Mouse (Mus musculus) forebrain, embryonic 15.5 days (tissue): ENCODE data around the gene Olfr71. TPM values are rescaled to one million over a fixed set of nuclear protein-coding genes. Genes with fewer than 3 reads are reported as not detected.

ENCODE experiments used
- ATAC-seq: fragments of 200-750 bp; cut with Nextera tagmentation; replicated peaks from 2 replicates; pipeline ENCODE4 v1.8.0; 2017; ENCODE audit warnings: mild to moderate bottlenecking, moderate TSS enrichment, moderate library complexity
- H3K27ac ChIP-seq: fragments of 300-500 bp; sonication (generic); replicated peaks from 2 replicates; pipeline ENCODE4 v1.5.1; 2015; ENCODE audit warnings: mild to moderate bottlenecking, inconsistent platforms
- H3K27me3 ChIP-seq: fragments of 300-500 bp; sonication (generic); 2 replicates; pipeline ENCODE4 v1.6.1; 2015; ENCODE audit warnings: inconsistent platforms
- H3K36me3 ChIP-seq: fragments of 300-500 bp; sonication (generic); 2 replicates; pipeline ENCODE4 v1.6.1; 2015; ENCODE audit warnings: mild to moderate bottlenecking, inconsistent platforms
- H3K4me1 ChIP-seq: fragments of 300-500 bp; sonication (generic); 2 replicates; pipeline ENCODE4 v1.6.1; 2015; ENCODE audit warnings: inconsistent platforms
- H3K4me2 ChIP-seq: fragments of 300-500 bp; sonication (generic); replicated peaks from 2 replicates; pipeline ENCODE4 v1.6.1; 2015; ENCODE audit warnings: mild to moderate bottlenecking, inconsistent platforms
- H3K4me3 ChIP-seq: fragments of 300-500 bp; sonication (generic); 2 replicates; pipeline ENCODE4 v1.5.1; 2015; ENCODE audit warnings: mild to moderate bottlenecking, inconsistent platforms
- H3K9ac ChIP-seq: fragments of 300-500 bp; sonication (generic); replicated peaks from 2 replicates; pipeline ENCODE4 v1.6.1; 2015; ENCODE audit warnings: mild to moderate bottlenecking, inconsistent platforms
- H3K9me3 ChIP-seq: fragments of 300-500 bp; sonication (generic); 2 replicates; pipeline ENCODE4 v1.6.1; 2016; ENCODE audit warnings: inconsistent platforms
- WGBS: fragments of 180-500 bp; shearing (Covaris S2); methylation state at CpG from one replicate; pipeline ENCODE4 v1.1.7; 2015; ENCODE audit warnings: mixed read lengths; 5-methylcytosine and 5-hydroxymethylcytosine counted together
- polyA plus RNA-seq: library from polyadenylated mRNA; unstranded; fragments of >200 nt; fragmentation: Nextera tagmentation; extraction: Ambion mirVana; gene quantifications from 2 replicates; pipeline ENCODE4 v1.2.1, GENCODE M21; 2015

Gene Olfr71
- polyA plus RNA-seq, 1 experiment from 2014 or later: not detected

DNA sequence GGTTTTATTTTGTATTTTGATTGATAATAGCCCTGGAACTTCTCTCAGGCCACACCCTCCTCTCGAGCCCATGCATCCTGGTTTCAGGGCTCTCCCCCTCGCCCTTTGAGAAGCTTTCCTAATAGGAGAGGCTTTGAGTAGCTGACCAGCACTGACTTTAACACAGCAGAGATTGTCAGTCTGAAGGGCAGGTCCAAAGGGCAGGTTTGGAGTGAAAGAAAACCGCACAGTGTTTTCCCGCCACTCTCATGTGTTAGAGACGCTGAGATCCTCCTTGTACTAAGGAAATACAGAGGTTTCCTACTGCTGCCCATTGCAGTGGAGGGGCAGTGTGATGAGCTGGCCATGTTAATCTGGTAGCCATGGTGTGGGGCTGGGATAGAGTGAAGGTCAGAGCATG is 35.1 kb downstream of the Olfr71 start:
- no peaks in the 10 kb centered on the region for H3K9me3 ChIP-seq
- H3K9ac ChIP-seq: no peak overlapping the region
- peaks cover 27% of the 10 kb centered on the region for H3K4me1 ChIP-seq
- no peak for ATAC-seq
- 80% methylated on average over 5 of the region's 5 CpGs for WGBS
- H3K27ac ChIP-seq: no peak overlapping the region
- H3K36me3 ChIP-seq: peaks cover 56% of the 10 kb centered on the region
- H3K4me2 ChIP-seq: no peak overlapping the region
- no peak overlapping the region for H3K4me3 ChIP-seq
- H3K27me3 ChIP-seq: no peaks in the 10 kb centered on the region

DNA sequence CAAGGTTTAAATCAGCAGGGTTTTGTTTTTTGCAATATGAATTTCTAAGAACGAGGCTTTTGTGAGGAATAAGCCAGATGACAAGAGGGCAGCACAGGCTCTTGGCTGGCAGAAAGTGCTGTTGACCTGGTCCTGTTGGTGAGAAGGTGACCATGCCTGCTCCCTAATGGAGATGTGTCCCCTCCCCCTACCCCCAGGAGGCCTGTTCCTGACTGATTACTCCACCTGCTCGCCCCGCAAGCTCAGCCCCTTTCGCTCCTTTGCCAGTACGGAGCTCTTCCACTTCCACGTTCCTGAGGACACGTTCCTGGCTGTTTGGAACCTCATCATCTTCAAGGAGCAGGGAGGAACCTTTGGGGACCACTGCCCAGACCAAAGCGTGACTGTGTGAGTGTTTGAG is 36.4 kb downstream of the Olfr71 start:
- H3K27ac ChIP-seq: no peak overlapping the region
- no peaks in the 10 kb centered on the region for H3K27me3 ChIP-seq
- 80% methylated on average over 8 of the region's 8 CpGs for WGBS
- H3K4me2 ChIP-seq: no peak overlapping the region
- H3K9me3 ChIP-seq: no peaks in the 10 kb centered on the region
- H3K9ac ChIP-seq: no peak overlapping the region
- no peak overlapping the region for H3K4me3 ChIP-seq
- H3K4me1 ChIP-seq: peaks cover 33% of the 10 kb centered on the region
- H3K36me3 ChIP-seq: peaks cover 45% of the 10 kb centered on the region
- ATAC-seq: no peak

GRCm38 (mm10) chr4:43672070-43672469 is 38.0 kb downstream of the Olfr71 start:
- H3K9ac ChIP-seq: no peak overlapping the region
- WGBS: 2% methylated on average over 2 of the region's 2 CpGs
- peak overlapping the region; percentile 92 for H3K4me2 ChIP-seq
- H3K4me3 ChIP-seq: no peak overlapping the region
- no peaks in the 10 kb centered on the region for H3K27me3 ChIP-seq
- peaks cover 28% of the 10 kb centered on the region for H3K36me3 ChIP-seq
- peaks cover 36% of the 10 kb centered on the region for H3K4me1 ChIP-seq
- no peaks in the 10 kb centered on the region for H3K9me3 ChIP-seq
- no peak overlapping the region for H3K27ac ChIP-seq
- no peak for ATAC-seq

DNA sequence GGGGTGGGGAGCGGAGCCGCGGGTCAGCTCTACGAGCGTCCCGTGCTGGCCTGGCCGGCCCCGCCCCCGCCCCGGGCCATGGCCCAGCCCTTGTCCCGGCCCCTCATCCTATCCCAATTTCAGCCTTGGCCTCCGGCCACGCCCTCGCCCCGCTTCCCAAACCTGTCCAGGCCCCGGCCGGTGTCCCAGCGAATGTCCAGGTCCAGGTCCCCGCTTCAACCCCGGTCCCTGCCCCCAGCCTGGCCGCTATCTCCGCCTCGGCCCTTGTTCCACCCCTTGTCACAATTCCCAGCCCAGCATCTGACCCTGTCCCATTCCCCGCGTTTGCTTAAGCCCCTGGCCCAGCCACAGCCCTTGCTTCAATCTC is 40.6 kb downstream of the Olfr71 start:
- Histone ChIP-seq H3K9me3 (no peaks in the 10 kb centered on the region), H3K27ac (peak overlapping the region; percentile 36), H3K27me3 (no peaks in the 10 kb centered on the region), H3K4me1 (peaks cover 36% of the 10 kb centered on the region), H3K4me2 (peak overlapping the region; percentile 92), H3K4me3 (peak overlapping the region; percentile 85), H3K9ac (peak overlapping the region; percentile 93), H3K36me3 (peaks cover 5% of the 10 kb centered on the region; the same call in 1 of the 2 replicates)
- under 1% methylated on average over 22 of the region's 25 CpGs for WGBS
- peak; percentile 68 for ATAC-seq

DNA sequence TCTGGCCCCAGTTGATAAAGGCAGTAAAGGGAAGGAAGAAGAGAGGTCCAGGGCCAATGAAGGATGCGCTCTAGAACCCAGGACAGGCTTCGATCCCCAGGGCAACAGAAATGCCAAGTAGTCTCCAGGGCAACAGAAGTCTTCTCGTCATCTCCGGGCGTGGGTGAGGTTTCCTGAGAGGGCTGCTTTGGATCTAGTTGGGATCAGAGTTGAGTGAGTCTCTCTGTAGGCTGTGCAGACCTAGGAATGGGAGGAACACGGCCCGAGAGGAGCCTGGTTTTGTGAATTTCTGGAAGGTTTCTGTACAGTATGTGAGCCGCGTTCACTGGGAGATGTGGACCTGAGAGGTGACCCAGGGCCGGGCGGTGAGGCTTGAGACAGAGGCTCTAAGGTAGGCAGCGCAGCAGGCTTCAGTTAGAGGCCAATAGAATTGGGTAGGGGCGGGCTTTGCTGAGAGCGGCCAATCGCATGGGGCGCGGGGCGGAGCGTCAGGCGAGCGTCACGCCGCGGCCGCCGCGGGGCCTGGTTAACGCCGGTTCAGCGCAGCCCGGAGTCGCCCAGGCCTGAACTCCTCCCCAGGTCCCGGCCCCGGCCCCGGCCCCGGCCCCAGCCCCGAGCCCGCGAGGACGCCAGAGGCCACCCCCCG is 41.1 kb downstream of the Olfr71 start, which contains the start of the genes Tmem8b and Fam221b:
Gene Tmem8b (plus strand): TSS at position 190 of the 646 bp plus-strand sequence.
Gene Fam221b (minus strand): TSS at position 364 of the 646 bp plus-strand sequence.
- peak within 1 kb of the TSS; percentile 92 for H3K4me2 ChIP-seq
- peak within 1 kb of the TSS; percentile 93 for H3K9ac ChIP-seq
- peaks cover under 1% of the 10 kb centered on the region; the same call in 1 of the 2 replicates for H3K36me3 ChIP-seq
- ATAC-seq: peak; percentile 96
- H3K27me3 ChIP-seq: no peaks in the 10 kb centered on the region
- WGBS: 2% methylated on average over 37 of the region's 41 CpGs
- H3K4me3 ChIP-seq: peak within 1 kb of the TSS; percentile 85
- H3K9me3 ChIP-seq: no peaks in the 10 kb centered on the region
- H3K4me1 ChIP-seq: peaks cover 36% of the 10 kb centered on the region
- peak within 1 kb of the TSS; percentile 36 for H3K27ac ChIP-seq

GRCm38 (mm10) chr4:43666412-43666811 is 43.6 kb downstream of the Olfr71 start:
- H3K4me2 ChIP-seq: no peak overlapping the region
- H3K36me3 ChIP-seq: no peaks in the 10 kb centered on the region
- peaks cover 23% of the 10 kb centered on the region for H3K4me1 ChIP-seq
- H3K4me3 ChIP-seq: no peak overlapping the region
- no peak overlapping the region for H3K27ac ChIP-seq
- H3K9me3 ChIP-seq: no peaks in the 10 kb centered on the region
- no peak overlapping the region for H3K9ac ChIP-seq
- ATAC-seq: no peak
- 23% methylated on average over 4 of the region's 4 CpGs for WGBS
- H3K27me3 ChIP-seq: peaks cover 18% of the 10 kb centered on the region

- Histone ChIP-seq H3K4me1 (peaks cover 21% of the 10 kb centered on the region), H3K36me3 (no peaks in the 10 kb centered on the region), H3K9me3 (no peaks in the 10 kb centered on the region), H3K9ac (peak overlapping the region; percentile 62; the same call in 1 of the 2 replicates), H3K4me2 (peak overlapping the region; percentile 87), H3K4me3 (peak overlapping the region; percentile 85), H3K27ac (peak overlapping the region; percentile 92), H3K27me3 (peaks cover 10% of the 10 kb centered on the region)
- 58% methylated on average over 4 of the region's 4 CpGs for WGBS
- no peak for ATAC-seq
Observed at GRCm38 (mm10) chr4:43657146-43657545, 52.9 kb downstream of the Olfr71 start.

DNA sequence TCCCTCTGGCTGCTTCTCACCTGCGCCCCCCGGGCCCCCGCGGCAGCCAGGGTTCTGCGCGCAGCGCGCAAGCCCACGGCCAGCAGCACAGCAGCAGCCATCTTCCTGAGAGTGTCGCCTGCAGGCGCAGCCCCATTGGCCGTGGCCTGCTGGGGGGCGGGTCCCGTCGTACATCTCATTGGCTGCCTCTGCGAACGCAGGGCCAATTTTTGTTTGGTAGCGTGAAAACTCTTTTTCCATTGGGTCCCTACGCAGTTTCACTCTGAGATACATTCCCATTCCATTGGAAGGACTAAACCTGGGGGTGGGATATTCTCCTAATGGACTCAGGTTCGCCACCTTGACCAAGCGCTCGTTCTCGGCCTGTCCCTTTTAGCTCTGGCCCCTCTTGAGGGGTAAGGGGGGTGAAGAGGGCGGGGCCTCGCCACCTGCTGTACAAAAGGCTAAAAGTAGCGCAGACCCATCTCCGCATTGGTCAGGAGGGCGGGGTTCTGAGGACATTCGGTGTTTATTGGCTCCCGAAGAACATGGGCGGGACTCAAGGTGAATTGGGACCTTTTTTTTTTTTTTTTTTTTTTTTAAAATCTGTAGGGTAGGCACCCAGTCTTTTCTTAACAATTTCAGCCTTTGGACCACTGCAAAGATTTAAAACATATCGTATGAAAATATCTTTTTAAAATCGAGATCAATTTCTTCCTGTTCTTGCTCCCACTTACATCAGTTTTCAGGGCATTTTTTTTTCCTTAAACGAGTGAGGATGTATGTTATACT is 53.5 kb downstream of the Olfr71 start, which contains the start of gene Hint2:
Gene Hint2 (minus strand): TSS at position 128 of the 771 bp plus-strand sequence.
- WGBS: under 1% methylated on average over 34 of the region's 34 CpGs
- peak within 1 kb of the TSS; percentile 87 for H3K4me2 ChIP-seq
- H3K9me3 ChIP-seq: no peaks in the 10 kb centered on the region
- peaks cover 21% of the 10 kb centered on the region for H3K4me1 ChIP-seq
- ATAC-seq: peak; percentile 98
- H3K9ac ChIP-seq: peak within 1 kb of the TSS; percentile 85
- H3K27me3 ChIP-seq: peaks cover 6% of the 10 kb centered on the region; the same call in 1 of the 2 replicates
- H3K27ac ChIP-seq: peak within 1 kb of the TSS; percentile 92
- no peaks in the 10 kb centered on the region for H3K36me3 ChIP-seq
- peak within 1 kb of the TSS; percentile 85 for H3K4me3 ChIP-seq

DNA sequence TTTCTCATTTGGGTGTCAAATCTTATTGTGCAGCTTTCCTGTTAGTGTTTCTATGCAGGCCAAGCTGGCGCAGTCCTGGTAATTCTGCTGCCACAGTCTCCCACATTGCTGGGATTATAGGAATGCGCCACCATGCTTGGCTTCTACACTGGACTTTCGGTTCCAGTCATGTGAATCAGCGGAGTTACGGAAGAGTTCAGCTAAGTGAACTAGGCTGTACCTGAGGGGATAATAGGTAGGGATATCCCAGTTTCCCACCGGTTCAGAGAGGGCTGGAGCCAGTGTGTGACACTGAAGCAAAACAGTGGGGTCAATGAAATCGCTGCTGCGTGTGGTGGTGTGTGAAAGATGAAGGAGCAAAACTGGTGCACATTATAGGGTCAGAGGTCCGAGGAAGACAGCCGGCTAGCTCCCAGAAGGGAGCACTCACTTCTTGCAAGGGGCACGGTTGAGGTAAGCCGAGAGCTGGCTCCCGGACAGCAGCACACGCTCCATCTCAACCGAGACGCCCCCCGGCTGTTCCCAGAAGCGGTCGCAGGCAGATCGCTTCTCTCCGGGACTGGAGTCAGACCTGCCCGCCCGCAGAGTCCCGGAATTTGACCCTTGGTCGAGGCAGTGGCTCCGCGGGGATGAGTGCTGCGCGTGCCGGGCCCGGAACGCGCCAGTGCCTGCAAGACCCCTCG is 54.3 kb downstream of the Olfr71 start:
- Histone ChIP-seq H3K4me3 (peak overlapping the region; percentile 85), H3K27ac (peak overlapping the region; percentile 92), H3K27me3 (0 out of 2 replicates have a peak, but pooled peaks cover 6% of the 10 kb centered on the region), H3K4me2 (peak overlapping the region; percentile 87), H3K36me3 (no peaks in the 10 kb centered on the region), H3K9me3 (no peaks in the 10 kb centered on the region), H3K9ac (peak overlapping the region; percentile 85), H3K4me1 (peaks cover 21% of the 10 kb centered on the region)
- ATAC-seq: peak; percentile 59
- 5% methylated on average over 34 of the region's 34 CpGs for WGBS
